Mouse (Mus musculus) urinary bladder, postnatal 10 days (tissue): ENCODE measurements around the gene Ccdc188.

Source experiments
- DNase-seq: peaks from one replicate; pipeline ENCODE4 v3.0.0; 2022; ENCODE audit warnings: low spot score

The Ccdc188 gene

GRCm38 (mm10) chr16:18235389-18236065, 17.8 kb downstream of the Ccdc188 start:
- DNase-seq: no peak

DNA sequence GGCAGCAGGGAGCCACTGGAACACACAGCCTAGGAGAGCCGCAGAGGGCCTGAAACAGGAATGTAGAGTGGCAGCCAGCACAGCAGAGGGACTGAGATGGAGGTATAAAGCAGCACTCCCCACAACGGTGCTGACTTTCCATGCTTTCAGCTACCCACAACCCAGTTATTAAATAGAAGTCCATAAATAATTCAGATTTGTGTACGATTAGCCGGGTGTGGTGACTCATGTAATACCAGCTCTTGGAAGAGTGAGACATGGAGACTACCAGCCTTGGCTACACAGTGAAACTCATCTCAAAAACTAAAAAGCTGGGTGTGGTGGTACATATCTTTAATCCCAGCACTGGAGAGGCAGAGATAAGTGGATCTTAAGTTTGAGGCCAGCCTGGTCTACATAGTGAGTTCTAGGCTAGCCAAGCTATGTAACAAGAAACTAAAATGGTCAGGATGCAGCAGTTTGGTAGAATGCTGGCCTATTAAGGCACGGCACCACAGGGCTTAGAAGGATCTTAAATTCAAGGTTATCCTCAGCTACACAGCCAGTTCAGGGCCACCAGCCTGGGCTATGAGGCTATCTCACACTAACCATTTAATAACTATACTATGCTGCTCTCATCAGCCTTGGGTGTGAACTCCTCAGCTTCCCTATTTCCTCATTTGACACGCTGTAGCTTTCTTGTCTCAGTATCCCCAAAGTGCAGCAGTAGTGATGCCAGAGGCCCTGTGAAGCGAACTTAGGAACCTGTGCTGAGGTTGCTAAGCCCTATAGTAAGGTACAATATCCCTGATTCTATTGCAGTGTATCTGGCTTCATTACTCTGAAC, 19.2 kb downstream of the Ccdc188 start:
- DNase-seq: no peak

GRCm38 (mm10) chr16:18241581-18241980, 23.9 kb downstream of the Ccdc188 start:
- no peak for DNase-seq

- DNase-seq: no peak
These were observed 30.1 kb downstream of the Ccdc188 start for GRCm38 (mm10) chr16:18247521-18248399.

GRCm38 (mm10) chr16:18248433-18249363, 31.0 kb downstream of the Ccdc188 start, which contains the start of the genes Trmt2a and Ranbp1:
Trmt2a (plus strand) TSS chr16:18248679.
Ranbp1 (minus strand) TSS chr16:18248732.
- DNase-seq: peak; percentile 99

- DNase-seq: no peak
These were observed 31.8 kb downstream of the Ccdc188 start for GRCm38 (mm10) chr16:18249364-18249967.

DNA sequence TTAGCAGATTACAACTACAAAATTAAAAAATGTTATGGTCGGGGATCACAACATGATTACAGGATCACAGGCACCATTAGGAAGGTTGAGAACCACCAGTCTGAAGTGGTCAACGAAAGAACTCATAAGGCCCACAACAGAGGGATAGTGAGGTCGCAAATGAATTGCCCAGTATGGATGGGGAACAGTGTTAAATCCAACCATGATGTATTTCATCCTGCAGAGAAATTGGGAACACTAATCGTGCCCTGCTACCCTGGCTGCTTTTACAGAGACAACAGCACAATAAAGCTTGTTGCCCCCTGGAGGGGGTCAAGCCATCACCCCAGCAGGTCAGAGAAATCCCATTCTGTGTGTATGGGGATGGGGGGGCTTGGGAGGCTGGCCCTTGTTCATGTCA, 32.6 kb downstream of the Ccdc188 start:
- DNase-seq: no peak

DNA sequence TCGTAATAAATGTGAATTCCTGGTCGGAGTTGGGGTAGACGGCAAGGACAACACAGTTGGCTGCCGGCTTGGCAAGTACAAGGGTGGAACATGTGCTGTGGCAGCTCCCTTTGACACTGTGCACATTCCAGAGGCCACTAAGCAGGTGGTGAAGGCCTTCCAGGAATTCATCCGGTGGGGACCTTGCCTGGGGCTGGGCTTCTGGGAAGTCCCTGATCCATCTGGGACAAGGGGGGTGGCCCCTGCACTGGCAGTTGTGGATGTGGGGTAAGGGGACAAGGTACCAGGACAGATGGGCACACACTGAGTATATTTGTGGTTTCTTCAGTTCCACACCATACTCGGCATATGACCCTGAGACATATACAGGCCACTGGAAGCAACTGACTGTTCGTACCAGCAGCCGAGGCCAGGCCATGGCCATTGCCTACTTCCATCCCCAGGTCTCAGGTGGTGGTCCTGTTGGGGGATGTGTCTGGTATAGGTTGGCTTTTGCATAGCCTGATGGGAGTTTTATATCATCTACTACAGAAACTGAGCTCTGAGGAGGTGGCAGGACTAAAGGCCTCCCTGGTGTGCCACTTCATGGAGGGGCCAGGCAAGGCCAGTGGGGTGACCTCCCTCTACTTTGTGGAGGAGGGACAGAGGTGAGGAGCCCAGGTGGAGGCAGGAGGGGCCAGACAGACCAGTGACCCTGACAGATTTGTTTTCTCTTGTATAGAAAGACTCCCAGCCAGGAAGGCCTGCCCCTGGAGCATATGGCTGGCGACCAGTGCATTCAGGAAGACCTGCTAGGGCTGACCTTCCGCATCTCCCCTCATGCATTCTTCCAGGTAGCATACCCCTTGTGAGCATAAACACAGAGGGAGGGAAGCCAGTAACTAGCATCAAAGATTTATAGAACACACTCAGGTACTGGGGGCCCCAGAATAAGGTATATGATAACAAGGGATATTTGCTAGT, 33.4 kb downstream of the Ccdc188 start:
- DNase-seq: no peak

DNA sequence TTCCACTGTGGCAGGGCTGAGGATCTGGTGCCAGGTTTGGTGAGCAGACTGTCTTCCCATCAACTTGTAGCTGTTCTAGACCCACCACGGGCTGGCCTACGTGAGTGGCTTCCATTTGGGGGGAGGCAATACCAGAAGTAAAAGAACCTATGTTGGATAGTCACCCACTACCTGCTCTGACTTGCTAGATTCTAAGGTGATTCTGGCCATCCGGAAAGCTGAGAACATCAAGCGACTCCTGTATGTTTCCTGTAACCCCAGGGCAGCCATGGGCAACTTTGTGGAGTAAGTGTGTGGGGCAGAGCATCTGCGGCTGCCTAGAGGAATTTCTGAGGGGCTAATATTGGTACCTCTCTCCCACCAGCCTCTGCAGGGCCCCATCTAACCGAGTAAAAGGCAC, 35.1 kb downstream of the Ccdc188 start:
- DNase-seq: no peak

DNA sequence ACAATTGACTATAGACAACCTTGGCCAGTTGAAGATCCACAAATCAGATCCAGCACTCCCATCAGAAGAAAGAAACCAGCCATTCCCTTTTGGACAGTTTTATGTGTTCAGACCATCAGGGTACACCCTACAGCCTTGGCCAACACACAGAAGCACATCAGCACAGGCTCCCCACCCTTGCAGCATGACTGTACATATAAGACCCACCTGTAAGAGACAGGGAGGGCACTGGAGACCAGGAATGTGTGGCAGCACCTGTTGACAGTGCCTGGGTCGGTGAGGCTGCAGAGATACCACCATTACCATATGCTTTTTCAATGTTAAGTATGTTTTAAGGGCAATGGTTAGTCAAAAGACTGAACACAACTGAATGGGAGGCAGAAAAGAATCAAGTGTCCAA, 36.2 kb downstream of the Ccdc188 start:
- no peak for DNase-seq

GRCm38 (mm10) chr16:18258221-18258620, 40.5 kb downstream of the Ccdc188 start, which contains the start of gene Gm49776:
Gm49776 (minus strand) TSS chr16:18258321.
- no peak for DNase-seq

- no peak for DNase-seq
These were observed 47.3 kb downstream of the Ccdc188 start for GRCm38 (mm10) chr16:18265024-18265423.

- no peak for DNase-seq
These were observed 50.5 kb downstream of the Ccdc188 start for GRCm38 (mm10) chr16:18268182-18268581.
